Mouse (Mus musculus) adrenal gland, postnatal 25 days (tissue): ENCODE data around the gene Sema3f. TPM values are rescaled to one million over a fixed set of nuclear protein-coding genes. Genes with fewer than 3 reads are reported as not detected.
A peak's percentile ranks its signal among the peaks of the same experiment; 100 is the strongest.

Experiments used
- DNase-seq: peaks from one replicate; pipeline ENCODE4 v3.0.0; 2021; ENCODE audit warnings: mixed read lengths
- total RNA-seq: library from RNA; stranded (reverse); gene quantifications from 2 replicates; pipeline ENCODE4 v1.2.3, GENCODE M21; 2021

Gene Sema3f
- total RNA-seq, 1 experiment from 2014 or later = 23.6 TPM

DNA sequence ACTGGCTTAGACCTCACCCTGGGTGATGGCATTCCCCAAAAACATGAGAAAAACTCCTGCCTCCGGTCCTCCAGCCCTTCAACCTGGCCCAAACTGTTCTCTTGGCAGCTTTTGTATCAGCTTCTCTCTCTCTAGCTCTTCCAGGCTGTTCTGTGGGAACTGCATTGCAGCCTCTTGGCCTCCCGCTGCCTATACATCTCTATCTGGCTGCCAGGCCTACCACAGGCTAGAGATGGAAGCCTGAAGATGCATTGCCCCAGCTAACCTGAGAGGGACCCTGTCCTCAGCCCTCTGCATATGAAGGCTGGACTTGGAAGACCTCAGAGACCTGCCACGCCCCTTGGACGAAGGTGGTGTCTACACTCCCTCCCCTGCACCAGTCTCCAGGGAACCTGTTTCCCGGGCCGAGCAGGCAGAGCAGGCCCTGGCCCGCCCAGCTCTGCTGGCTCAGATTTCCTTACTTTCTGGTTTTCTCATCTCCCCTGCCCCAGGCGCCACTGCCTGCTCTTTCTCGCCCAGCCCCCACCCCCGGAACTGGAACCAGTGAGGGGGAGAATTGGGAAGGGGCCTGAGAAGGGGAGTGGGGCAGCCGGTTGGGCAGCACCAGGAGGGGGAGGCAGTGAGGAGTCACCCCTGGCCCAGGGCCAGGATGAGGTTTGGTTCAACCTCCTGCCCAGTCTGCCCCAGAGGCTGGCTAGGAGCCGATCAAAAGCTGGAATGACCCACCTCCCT lies 4.1 kb upstream of the Sema3f start:
- DNase-seq = peak; percentile 53

DNA sequence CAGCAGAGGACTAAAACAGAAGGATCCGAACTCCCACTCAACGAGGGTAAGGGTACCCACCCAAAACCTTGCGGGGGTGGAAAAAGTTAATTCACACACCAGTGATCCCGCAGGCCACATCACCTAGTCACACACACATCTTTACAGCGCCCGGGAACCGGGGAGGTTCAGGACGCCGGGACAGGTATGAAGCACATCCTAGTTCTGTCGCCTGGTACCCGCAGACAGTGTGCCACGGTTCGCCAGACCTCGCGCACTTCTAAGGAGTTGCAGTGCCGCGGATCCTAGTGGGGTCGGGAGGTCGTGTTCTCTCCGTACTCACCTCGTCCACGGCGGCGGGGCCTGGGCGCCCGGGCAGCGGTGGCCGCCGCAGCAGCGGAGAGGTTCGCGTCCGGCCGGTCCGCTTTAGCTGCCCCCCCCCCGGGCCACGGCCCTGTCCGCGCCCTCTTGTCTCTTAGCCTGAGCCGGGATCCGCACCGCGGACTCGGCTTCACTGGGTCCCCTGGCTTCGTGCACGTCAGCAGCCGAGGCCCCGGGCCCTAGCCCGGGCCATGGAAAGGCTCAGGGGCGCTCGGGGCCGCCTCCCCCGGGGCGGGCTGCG lies 1.1 kb downstream of the Sema3f start:
- DNase-seq = no peak

GRCm38 (mm10) chr9:107708439-107709095 lies 1.7 kb downstream of the Sema3f start:
- no peak for DNase-seq

DNA sequence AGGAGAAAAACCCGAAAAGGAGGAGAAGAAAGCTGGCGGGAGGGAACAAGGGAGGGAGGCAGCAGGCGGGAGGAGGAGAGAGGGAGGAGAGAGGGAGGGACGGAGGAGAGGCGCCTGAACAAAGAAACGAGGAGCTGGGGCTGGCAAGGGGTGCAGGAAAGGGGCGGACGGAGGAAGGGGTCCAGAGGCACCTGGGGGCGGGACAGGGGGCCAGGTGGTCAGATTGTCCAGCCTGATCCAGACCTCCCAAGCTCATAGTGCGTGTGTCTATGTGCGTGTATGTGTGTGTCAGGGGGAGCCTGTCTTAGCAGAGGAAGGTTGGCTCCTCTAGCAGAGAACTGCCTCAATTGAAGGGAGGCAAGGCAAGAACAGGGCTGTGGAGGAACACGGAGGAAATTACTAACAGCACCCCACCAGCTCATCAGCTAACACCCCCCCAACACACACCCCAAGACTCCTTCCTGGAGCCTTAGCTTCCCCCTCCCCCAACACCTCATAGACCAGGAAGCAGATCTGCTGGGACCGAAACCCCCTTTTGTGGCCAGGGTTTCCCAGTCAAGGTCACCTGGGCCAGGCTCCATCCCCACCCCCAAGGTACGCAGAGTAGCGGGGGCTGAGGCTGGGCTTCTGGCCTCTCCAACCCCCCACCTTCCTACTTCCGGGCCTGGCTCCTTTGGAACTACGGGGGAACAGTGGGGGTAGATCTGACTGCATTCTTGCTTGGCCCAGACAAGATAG lies 2.4 kb downstream of the Sema3f start:
- no peak for DNase-seq

DNA sequence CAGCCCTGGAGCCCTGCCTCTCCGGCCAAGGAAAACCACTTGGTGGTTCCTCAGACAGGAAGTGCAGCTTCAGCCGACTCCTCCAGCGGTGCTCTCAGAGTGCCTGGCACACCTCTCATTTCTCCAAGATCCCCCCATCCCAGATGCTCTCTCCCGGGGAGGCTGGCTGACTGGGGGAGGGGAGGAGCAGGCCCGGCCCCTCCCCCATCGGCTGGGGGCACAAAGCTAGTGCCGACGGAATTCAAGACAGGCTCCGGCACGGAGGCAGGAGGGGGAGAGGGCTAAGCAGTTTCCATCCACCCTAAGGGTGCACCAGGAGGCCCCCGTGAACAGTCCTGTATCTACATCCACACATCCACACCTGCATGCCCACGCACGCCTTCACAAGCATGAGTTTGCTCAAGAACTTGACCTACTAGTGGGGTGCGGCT lies 3.5 kb downstream of the Sema3f start:
- DNase-seq = no peak

DNA sequence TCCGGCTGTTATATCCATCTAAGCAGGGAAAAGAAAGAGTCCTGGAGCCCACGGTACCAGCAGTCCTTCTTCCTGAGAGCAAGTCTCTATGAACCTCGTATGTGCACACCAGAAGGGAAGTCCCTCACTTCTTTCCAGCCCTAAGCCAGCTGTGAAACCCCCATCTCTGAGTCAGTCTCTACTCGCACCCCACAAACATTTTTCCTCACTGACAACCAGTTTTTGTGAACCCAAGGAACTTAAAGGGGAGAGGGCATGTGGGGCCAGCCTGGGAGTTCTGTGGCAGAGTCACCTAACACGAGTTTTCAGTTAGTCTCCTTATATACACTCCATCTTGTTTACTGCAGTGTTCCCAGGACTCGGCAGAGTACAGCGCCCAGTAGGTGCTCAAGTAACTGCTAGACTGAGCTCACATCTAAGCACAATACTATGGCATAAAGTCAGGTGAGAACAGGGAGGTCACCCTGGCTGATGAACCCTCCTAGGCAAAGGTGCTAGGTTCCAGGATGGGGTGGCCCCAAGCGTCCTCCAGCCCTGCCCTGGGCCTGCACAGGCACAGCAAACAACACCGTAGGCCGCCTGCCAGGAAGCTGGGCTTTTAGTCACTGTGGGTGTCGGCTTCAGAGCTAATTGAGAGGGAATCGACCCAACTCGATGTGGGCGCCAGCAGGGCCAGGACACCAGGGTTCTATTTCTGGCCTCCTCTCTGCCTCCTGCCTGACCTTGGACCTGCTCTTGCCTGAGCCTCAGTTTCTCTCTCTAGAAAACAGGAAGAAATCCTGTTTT lies 6.7 kb downstream of the Sema3f start:
- DNase-seq = no peak

- DNase-seq = no peak
Observed at GRCm38 (mm10) chr9:107702606-107703185, 7.6 kb downstream of the Sema3f start.

DNA sequence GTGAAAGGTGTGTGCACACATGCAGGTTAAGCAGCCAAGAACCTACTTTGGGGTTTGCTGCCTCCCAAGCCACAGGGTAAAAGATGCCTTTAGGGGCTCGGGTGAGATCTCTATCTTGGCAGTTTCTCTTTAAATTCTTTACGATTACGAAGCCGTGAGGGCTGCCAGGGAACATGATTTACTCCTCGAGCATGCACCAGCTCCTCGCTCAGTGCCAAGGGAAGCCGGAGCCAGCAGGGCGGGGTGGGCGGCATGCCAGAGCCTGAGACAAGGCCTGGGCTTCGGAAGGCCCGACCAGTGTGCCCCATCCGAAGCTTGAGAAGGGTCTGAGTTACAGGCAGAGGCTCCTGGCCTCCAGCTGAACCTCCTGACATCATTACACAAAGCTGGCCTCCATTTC lies 8.7 kb downstream of the Sema3f start:
- DNase-seq = peak; percentile 89

DNA sequence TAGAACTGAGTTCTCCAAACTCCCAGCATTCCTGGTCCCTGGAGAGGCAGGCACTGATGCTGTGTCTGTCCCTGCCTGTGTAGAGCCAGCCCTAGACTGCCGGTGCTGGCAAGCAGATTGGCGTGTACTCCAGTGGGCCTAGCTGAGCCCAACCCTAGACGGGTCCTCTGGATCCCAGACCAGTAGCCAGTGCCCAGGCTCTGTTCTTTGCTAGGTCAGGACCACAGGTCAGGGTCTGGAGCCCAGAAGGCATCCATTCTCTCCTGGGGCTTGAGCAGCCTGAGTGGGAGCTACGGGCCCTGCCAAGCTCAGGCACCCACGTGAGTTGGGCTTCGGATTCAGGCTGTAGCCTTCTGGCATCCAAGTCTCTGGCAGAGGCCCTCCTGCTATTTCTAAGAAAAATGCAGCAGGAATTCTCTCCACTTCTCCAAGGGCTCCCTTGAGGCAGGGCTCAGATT lies 10.1 kb downstream of the Sema3f start:
- peak; percentile 42 for DNase-seq

GRCm38 (mm10) chr9:107699376-107699980 lies 10.8 kb downstream of the Sema3f start:
- no peak for DNase-seq

- DNase-seq = no peak
Observed at GRCm38 (mm10) chr9:107698611-107699190, 11.6 kb downstream of the Sema3f start.

DNA sequence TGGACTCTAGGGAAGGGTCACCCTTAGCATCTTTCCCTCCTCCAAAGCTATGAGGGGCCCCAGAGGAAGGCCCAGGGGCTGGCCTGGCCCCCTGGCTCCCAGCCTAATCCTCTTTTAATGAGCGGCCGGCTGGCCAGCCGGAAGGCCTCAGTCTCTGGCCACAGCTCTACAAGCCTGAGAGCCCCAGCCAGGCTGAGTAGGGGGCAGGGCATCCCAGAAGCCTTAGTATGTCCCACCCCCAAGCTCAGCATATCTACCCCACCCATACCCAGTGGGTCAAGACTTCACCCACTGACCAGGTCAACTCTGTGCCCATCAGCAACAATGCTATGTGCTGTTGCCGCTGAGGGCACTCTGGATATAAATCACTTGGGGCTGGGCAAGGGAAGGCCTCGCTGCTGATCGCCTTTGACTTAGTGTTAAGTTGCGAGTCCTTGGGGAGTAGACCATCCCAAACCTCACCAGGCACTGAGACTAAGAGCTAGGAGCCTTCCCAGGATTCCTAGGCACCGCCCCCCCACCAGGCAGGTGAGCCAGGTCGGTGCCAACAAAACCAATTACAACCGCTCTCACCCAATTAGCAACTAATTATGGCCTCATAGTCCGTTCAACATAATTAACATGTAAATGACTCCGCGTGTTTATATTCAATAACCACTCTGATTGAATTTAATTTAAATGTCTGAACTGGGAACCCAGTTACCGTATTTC lies 12.3 kb downstream of the Sema3f start:
- DNase-seq = no peak

DNA sequence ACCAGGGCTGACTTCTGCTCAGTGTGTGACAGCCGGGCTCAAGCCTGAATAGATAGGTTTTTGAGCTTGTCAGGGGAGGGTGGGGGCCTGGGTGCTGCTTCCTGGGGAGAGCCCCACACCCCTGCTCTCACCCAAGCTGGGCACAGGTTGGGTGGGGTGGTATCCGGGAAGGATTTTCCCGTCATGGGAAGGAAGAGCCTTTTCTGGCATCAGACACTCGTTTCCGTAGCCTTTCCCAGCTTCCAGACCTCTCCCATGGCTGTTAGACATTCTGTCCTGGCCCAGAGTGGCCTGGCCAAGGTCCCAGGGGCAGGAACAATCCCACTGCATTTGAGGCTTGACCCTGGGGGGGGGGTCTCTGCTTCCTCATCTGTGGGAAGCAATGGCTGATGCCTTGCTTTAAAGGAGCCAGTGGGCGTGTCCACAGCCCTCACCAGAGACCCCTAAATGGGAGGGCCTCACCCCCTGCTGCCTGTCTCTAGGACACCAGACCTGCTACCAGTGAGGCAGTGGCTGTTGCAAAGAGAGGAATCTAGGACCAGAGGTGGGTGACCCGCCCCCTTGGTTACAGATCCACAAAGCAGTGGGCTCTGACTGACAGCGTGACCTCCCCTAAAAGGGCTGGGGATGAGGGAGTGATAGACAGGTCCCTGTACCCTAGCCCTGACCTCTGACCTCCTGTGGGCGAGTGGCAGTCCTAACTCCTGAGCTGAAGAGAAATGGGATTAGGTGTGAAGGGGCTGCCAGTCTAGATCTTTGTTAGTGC lies 13.2 kb downstream of the Sema3f start:
- no peak for DNase-seq

DNA sequence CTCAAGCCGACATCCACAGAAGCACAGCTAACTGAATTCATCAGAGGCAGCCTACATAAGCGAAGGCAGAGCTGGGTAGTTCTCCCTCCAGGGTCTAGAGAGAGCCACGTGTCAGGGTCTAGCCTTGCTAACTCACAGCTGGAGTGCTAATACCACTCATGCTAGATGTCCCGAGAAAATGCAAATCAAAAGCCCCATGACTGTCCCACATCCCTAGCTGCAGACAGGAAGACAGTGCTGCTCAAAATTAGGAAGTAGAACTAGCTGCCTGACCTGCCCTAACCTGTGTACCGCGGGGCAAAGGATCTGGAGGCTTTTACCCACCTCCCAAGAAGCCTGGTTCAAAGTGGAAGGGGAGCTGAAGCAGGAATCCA lies 14.2 kb downstream of the Sema3f start:
- no peak for DNase-seq

DNA sequence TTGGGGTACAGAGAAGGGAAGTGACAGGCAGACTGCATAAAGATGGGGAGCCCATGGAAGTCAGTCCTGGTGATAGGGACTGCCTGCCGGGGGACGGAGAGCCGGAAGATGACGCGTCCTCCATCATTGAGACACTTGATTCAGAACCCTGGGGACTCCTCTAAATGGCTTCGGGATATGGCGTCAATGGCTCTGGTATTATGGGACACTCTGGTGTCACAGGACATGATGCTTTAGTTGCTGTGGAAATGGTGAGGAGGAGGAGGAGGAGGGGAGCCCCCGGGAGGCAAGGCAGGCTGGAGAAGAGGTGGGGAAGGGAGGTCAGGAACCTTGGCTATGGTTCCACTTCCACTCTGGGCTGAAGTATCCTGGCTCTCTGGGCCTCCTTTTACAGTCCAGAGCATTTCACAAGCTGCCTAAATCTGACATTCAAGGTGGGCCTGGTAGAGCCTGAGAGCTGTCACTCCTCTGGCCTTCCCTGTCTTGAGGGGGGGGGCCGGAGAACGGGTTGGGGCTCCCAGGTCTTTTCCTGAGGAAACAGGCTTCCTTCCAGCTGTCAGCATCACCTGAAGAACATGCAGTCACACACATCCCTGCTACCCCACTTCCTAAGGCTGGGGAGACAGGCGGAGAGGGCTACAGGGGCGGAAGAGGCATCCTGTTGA lies 14.7 kb downstream of the Sema3f start:
- DNase-seq = no peak

DNA sequence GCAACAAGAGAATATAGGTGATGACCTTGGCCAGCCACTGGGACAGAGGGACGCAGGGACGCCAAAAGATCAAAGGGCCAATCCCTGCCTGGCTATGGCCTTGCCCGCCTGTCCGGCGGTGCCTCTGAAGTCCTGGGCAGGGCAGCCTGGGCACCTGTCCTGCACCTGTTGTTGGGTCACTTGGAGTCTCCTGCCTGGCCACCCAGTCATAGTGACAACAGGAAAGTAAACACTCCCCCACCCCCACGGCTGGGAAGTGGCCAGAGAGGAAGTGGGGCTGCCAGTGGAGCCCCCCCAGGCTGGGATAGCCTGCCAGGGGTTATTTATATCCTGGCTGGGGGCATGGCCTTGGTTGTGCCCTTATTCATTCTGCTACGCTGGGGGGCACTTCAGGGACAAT lies 15.6 kb downstream of the Sema3f start:
- DNase-seq = peak; percentile 32

GRCm38 (mm10) chr9:107693433-107693987 lies 16.8 kb downstream of the Sema3f start:
- DNase-seq = no peak

- DNase-seq = no peak
Observed at GRCm38 (mm10) chr9:107692785-107693184, 17.5 kb downstream of the Sema3f start.
